Mouse (Mus musculus) heart, postnatal 14 days (tissue): ENCODE data around the gene Ank3. TPM values are rescaled to one million over a fixed set of nuclear protein-coding genes. Genes with fewer than 3 reads are reported as not detected.

ENCODE experiments used
- DNase-seq, 2 experiments: peaks; one replicate each; pipeline ENCODE4 v3.0.0; 2021 to 2022
- intact Hi-C: fragments of 180-260 bp; cut with DNase I; formaldehyde crosslinking; loops from one replicate; pipeline ENCODE4 v1.15.1; 2025
- total RNA-seq, 2 experiments: library from RNA; stranded (reverse); gene quantifications; 2 replicates each; pipeline ENCODE4 v1.2.3; 2021

Gene Ank3
- total RNA-seq, 2 experiments from 2014 or later: 78.4 to 78.6 TPM

DNA sequence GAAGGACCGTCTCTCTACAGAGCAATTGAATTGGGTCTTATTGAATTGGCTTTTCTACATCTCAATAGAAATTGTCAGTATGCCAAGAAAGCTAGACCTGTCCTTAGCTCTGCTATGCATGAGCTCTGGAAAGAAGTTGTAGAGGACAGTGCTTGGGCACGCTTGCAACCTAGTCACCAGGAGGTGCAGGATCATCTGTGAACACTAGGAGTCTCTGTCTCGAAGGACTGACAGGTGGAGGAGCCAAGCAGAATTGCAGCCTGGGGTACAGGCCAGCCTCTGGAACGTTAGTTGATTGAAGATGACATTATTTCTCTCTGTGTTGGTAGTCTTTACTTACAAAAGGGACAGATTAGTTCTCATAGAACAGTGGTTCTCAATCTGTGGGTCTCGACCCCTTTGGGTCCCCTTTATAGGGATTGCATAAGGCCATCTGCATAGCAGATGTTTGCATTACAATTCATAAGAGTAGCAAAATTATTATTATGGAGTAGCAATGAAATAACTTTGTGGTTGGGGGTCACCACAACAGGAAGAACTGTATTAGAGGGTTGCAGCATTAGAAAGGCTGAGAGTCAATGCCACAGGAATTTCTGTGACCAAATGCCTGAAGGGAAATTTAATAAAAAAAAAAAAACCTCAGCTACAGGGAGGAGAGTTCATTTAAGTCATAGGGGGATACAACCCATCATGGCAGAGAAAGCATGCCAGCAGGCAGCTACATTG is 454.0 kb downstream of the Ank3 start:
- no peak for DNase-seq
- intact Hi-C loops: no loop called here

DNA sequence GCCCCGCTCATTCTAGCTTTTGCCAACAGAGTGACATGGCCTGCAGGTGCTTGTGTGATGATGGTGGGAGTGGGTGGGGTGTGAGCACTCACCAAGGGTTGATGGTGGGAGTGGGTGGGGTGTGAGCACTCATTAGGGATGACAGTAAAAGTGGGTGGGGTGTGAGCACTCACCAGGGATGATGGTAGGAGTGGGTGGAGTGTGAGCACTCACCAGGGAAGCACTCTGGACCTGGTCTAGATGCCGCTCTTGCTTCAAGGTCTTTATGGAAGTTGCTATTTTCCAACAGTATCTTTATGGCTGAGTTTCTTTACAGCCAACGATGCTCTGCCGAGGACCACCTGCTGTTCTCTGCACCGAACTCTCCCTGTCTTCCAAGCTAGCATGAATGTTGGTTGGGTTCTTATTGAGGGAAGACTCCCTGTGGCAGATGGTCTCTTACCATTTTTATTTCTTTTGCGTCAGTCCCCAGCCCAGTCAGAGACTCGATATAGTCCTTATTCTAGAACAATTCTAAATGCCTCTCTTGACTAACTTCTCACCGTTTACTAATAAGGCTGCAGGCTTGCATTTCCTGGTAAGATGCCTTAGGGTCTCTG is 456.1 kb downstream of the Ank3 start:
- intact Hi-C loops: no loop called here

DNA sequence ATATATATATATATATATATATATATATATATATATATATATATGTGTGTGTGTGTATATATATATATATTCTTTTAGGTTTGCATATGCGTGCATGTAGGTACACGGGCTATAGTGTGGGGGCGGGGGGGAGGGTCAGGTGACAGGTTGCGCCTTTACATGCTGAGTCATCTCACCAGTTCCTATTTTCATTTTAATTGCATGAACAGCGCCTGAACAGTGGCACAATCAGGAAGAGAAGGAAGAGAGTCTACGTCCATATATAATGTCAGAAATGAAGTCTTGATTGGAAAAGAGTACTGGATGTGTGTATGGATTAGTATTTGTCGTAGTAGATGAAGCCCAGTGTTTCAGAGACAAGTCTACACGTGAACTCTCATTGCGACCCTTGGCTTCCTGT is 459.4 kb downstream of the Ank3 start:
- no peak for DNase-seq
- intact Hi-C loops: no loop called here

More for the DNA sequence above, 456.1 kb downstream of the Ank3 start:
- no peak for DNase-seq

DNA sequence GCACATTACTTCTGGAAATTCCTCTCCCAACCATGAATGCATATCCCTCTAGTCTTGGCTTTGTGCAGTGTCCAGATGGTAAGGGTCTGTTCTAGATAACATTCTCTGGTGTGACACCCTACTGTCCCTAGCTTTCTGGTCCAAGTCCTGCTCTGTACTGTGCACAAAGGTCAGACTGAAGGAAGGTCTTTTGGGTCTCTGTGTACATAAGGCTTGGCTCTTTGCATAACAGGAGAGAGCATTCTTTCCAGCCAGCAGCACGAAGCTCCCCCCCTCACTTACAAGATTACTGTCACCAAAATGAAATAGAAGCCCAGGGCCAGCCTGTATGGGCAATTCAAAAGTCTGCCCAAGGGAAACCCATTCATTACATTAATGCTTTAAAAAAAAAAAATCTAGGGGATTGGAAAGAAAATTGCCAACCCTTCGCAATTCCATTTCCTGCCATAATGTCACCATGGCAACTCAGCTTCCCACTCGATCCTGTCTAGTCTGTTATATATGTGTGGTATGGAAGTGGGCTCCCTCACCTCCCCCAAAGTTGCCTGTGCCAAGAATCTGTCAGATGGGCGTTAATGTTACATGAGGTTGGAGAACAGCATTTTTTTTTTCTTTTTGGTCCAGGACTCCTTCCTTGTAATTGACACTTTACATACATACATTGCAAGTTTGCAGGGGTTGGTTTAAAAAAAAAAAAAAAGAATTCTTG is 460.5 kb downstream of the Ank3 start:
- no peak for DNase-seq
- intact Hi-C loops: no loop called here

DNA sequence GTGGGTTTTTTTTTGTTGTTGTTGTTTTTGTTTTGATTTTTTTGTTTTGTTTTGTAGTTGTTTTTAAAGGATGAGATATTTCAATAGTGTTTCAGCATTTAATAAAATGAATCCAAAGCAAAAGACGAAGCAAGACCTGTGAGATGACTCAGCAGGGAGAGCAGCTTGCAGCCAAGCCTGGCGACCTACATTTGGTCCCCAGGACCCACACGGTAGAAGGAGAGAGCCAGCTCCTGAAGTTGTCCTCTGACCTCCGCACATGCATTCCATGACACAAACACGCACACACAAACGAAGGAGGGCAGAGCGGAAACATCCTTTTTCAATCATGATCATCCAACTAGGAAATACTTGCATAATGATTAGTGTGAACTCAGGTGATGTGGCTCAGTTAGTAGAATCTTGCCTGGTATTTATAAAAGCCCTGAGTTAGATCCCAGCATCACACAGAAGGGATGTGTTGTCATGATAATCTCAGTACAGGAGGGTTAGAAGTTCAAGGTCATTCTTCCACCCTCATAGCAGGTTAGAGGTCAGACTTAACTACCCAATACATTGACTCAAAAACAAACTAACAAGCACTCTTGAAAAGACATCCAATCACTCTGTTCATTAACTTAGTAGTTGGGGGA is 461.4 kb downstream of the Ank3 start:
- DNase-seq: no peak
- intact Hi-C loops: no loop called here

DNA sequence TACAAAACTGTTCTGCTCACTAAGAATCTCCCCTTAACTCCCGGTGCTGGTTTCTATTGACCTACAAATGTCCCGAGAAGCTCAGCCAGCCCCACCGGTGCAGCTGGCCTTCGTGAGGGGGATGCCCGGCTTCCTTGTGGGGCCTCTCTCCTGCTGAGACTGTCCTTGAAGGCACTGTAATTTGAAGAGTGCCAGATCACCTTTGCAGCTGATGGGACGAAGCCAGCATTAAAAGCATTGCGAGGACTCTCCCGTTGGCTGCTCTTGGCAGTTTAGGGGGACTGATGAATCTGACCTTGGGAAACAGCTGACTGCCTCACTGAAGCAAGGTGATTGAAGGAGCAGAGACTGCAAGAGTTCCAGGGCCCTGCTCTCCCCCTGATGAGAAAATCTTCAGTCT is 464.3 kb downstream of the Ank3 start:
- intact Hi-C loops: no loop called here

DNA sequence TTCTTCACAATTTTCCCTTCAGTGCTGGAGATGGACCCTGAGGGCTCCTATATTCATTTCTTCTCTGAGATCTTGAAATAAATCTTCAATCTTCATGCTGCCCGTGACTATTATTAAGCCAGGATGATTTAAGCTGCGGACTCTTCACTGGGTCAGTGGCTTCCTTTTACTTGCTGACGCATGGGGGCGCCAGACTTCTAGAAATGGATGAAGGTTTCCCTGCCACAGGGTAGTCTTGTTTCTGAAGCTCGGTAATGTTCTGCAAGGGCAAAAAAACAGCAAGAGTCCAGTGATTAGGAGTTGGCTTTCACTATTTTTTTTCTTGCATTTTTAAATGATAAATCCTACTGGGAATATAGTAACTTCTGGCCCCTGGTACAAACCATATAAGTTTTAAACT is 471.8 kb downstream of the Ank3 start:
- DNase-seq: peak; percentile 88 to 91
- intact Hi-C loops: loop anchor here (1.0 to 10.0 kb wide), 3 partner anchors 95 to 426 kb away; no protein-coding TSS in a partner anchor

More for the DNA sequence above, 464.3 kb downstream of the Ank3 start:
- DNase-seq: no peak

DNA sequence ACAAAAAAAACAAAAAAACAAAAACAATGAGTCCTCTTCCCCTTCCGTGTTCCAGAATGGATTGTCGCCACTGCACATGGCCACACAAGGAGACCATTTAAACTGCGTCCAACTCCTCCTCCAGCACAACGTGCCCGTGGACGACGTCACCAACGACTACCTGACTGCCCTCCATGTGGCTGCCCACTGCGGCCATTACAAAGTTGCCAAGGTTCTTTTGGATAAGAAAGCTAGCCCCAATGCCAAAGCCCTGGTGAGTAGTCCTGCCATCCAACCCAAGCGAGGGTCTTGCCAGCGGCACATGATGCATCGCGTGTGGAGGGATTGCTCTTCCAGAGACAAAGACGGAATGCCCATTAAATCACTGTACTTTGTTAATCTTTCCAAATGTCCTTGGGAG is 472.4 kb downstream of the Ank3 start:
- no peak for DNase-seq
- intact Hi-C loops: loop anchor here (1.0 to 10.0 kb wide), 3 partner anchors 94 to 426 kb away; no protein-coding TSS in a partner anchor

DNA sequence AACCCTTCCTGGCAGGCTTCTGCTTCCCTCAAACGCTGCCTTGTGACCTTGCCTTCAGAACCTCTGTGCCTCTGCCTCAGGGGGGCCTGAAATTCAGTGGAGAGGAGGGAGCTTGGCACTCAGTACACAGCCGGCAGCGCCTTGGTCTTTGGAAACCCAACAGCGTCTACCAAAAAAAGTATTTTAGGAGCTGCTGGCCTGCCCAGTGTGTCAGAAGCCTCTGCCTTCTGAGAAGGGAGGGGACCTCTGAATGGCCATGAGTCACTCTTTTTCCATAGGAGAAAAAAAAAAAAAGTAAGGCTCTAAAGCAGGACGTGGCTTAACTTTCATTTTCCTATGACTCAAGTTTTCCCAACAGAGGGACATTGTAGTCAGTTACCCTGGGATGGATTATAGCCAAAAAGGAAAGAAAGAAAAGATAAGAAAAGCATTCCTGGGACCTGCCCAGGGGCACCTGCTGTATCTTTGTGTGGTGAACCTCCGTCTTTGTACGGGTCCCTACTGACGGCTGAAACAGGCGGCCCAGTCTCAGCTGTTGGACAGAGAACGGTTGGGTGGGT is 473.7 kb downstream of the Ank3 start:
- DNase-seq: peak; percentile 39 to 46
- intact Hi-C loops: loop anchor here (2.0 to 10.0 kb wide), 2 partner anchors 17 to 313 kb away; no protein-coding TSS in a partner anchor

DNA sequence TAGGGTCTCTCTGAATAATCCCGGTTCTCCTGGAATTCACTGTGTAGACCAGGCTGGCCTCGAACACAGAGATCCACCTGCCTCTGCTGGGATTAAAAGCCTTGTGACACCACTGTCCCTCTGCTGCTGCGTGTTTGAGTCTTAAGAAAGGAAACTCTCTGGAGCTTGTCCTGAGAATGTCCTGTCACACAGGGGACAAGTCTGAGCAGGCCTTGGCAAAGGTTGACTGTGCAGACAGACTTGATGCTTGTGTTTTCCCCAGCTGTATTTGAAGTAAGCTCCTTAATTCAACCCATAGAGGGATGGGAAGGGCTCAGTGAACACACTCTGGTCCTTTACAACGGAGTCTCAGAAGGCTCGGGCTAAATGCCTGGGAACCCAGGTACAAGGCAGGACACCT is 474.3 kb downstream of the Ank3 start:
- no peak for DNase-seq
- intact Hi-C loops: loop anchor here (2.0 to 10.0 kb wide), 2 partner anchors 16 to 312 kb away; no protein-coding TSS in a partner anchor

DNA sequence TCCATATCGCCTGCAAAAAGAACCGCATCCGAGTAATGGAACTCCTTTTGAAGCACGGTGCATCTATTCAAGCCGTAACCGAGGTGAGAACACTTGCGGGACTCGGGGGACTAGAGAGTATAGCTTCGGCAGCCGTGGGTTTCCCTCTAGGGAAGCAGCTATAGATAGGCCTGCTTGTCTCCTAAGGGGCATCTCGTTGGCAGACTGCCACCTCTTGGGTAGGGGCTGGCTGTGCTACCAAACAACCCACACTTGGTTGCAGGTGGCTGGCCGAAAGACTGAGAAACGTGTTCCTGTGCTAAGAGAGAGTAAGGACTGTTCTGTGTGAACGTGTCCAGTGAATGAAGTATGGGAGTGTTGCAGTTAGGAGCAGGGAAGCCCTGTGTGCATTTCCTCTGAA is 476.2 kb downstream of the Ank3 start:
- DNase-seq: no peak
- intact Hi-C loops: loop anchor here (10.0 kb wide), 1 partner anchor 310 kb away; no protein-coding TSS in a partner anchor

DNA sequence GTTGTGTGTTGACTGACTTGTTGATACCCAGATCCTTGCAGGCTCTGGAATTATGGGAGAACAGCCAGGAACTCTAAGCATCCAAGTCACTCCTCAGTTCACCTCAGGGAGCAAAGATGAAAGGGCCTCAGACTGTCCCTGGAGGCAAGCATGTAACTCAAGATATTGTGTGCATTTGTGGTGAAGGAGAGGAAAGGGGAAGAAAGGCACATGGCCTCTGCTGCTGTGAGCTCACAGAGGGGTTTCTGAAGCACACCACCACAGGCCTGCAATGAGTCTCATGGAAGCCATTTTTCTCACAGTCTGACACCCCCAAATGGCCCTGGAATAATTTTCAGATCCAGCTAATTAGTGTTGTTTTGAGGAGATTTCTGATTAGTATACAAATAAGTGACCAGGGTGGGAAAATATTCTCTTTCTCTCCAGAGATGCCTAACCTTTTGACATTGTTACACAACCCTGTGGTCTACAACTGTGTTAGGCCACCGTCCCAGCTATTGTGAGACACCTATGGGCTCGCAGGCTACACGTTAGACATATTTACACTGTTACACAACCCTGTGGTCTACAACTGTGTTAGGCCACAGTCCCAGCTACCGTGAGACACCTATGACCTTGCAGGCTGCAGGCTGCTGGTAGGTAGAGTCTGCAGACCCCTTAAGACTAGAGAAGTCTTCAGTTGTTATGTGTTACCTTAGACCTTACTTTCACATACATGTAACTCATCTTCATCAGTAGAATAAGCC is 485.5 kb downstream of the Ank3 start:
- DNase-seq: no peak
- intact Hi-C loops: no loop called here

DNA sequence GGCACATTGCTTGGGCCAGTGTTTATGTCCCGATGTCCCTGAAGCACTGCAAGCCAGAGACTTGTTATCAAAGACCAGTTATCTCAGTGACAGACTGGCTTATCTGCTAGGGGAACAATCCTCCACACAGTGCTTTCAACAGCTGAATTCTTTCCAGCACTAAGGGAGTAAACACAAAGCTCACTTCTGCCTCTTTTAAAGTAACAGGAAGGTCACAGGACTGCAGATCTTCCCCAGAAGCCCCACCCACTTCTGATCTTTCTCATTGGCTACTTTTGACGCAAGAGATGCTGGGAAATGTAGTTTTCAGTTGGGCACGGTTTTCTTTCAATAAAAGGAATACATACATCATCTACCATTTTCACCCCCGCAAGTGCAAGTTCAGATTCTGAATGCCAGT is 489.8 kb downstream of the Ank3 start:
- intact Hi-C loops: loop anchor here (2.0 kb wide), 1 partner anchor 16 kb away; no protein-coding TSS in a partner anchor
- peak; percentile 43 to 62 for DNase-seq

DNA sequence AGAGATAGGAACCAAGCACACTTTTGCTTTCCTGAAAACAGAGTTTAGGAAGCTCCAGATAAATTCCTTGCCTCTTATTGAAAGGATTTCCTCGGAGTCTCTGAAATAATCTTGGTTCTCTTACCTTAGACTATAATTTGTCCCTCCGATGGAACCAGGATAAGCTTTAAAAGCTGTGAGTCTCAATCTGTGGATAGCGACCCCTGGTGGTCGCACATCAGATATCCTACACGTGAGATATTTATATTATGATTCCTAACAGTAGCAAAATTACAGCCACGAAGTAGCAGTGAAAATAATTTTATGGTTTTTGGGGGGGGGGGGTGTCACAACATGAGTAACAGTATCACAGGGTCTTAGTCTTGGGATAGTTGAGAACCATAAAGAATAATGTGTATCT is 491.2 kb downstream of the Ank3 start:
- peak; percentile 48 to 56 for DNase-seq
- intact Hi-C loops: loop anchor here (2.0 kb wide), 1 partner anchor 17 kb away; no protein-coding TSS in a partner anchor

DNA sequence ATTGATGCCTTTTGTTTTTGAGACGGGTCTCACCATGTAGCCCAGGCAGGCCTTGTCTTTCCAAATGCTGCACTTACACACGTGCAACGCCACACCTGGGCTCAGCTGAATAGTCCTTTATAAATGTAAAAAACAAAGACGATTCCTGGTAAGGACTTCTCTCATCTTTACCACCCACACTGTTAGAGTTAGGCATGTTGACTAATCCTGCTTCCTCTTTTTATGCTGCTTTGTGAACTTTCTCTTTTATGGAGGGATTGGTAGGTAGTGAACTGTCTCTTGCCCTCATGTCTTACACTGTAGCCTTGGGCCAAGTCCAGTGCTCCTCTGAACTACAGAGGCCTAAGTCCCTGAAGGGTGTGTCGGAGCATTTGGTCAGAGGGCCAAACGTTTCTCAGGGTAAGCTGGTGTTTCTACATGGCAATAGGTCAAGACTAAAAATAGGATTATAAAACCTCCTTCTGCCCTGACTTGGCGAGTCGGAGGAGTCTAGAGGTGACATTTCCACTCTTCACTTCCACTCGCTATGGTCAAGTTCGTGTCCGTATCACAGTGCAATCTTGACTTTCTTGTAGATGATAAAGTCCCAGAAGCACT is 491.9 kb downstream of the Ank3 start:
- intact Hi-C loops: no loop called here
- DNase-seq: no peak

DNA sequence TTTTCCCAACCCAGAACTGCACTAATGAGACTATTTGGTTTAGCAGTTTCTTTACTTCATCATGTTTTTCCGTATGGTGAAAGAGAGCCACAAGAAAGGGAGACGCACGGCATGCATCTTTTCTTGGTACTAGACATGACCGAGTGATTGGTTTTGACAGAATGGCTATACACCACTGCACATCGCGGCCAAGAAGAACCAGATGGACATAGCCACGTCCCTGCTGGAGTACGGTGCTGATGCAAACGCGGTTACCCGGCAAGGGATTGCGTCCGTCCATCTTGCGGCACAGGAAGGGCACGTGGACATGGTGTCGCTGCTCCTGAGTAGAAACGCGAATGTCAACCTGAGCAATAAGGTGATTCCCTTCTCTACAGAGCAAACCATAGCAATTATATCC is 493.6 kb downstream of the Ank3 start:
- no peak for DNase-seq
- intact Hi-C loops: no loop called here

DNA sequence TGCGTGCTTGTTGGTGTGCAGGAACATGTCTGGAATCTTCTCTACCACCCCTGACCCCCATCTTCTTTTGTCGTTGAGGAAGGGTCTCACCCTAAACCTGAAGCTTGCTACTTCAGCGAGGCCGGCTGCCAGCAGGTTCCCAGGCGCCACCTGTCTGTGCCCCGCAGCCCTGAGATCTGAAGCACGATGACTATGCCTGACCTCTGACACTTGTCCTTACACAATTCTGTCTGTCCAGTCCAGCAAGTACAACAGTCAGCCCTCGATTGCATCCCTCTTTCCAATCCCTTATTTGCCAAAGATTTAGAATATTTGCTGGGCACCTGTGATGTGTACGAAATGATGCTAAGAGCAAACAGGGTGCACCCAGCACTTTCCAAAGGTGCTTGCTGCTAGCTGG is 497.0 kb downstream of the Ank3 start:
- intact Hi-C loops: no loop called here
- DNase-seq: no peak

DNA sequence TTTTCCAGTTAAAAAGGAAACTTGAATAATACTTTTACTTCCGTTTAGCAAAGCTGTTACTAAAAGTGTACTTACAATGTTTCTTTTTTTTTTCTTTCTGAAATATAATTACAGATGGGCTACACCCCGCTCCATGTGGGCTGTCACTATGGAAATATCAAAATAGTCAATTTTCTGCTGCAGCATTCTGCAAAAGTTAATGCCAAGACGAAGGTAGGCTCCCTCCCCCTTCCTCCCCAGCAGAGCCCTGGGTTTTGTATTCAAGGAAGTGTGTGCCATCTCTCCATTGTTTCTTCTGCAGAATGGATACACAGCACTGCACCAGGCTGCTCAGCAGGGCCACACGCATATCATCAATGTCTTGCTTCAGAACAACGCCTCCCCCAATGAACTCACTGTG is 499.4 kb downstream of the Ank3 start:
- intact Hi-C loops: no loop called here
- DNase-seq: no peak

DNA sequence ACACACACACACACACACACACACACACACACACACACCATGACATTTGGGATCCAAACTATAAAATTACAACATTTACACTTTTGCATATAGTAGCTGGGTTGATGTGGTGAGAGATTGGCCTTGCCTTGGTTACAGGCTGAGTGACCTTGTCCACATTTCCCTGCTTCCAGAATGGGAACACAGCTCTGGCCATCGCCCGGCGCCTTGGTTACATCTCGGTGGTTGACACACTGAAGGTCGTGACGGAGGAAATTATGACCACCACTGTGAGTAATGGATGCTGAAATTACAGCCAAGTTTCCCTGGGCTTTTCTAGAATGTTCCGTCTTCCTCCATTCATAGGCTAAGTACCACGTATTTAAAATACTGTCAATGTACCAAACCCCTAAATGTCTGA is 500.2 kb downstream of the Ank3 start:
- no peak for DNase-seq
- intact Hi-C loops: no loop called here
